Mouse (Mus musculus) midbrain, embryonic 15.5 days (tissue): Measurements from ENCODE around the gene Tfpt. TPM values are rescaled to one million over a fixed set of nuclear protein-coding genes. Genes with fewer than 3 reads are reported as not detected.

Experiments
- ATAC-seq: fragments of 200-750 bp; cut with Nextera tagmentation; replicated peaks from 2 replicates; pipeline ENCODE4 v1.8.0; 2017; ENCODE audit warnings: moderate TSS enrichment
- H3K27ac ChIP-seq: fragments of 300-500 bp; sonication (generic); 2 replicates; pipeline ENCODE4 v1.5.1; 2015; ENCODE audit warnings: mild to moderate bottlenecking, inconsistent platforms
- H3K27me3 ChIP-seq: fragments of 300-500 bp; sonication (generic); replicated peaks from 2 replicates; pipeline ENCODE4 v1.6.1; 2015; ENCODE audit warnings: inconsistent platforms
- H3K36me3 ChIP-seq: fragments of 300-500 bp; sonication (generic); replicated peaks from 2 replicates; pipeline ENCODE4 v1.6.1; 2015; ENCODE audit warnings: inconsistent platforms
- H3K4me1 ChIP-seq: fragments of 300-500 bp; sonication (generic); 2 replicates; pipeline ENCODE4 v1.6.1; 2015; ENCODE audit warnings: inconsistent platforms
- H3K4me2 ChIP-seq: fragments of 300-500 bp; sonication (generic); 2 replicates; pipeline ENCODE4 v1.6.1; 2015; ENCODE audit warnings: inconsistent platforms, mild to moderate bottlenecking, moderate library complexity
- H3K4me3 ChIP-seq: fragments of 300-500 bp; sonication (generic); 2 replicates; pipeline ENCODE4 v1.5.1; 2015; ENCODE audit warnings: mild to moderate bottlenecking, inconsistent platforms
- H3K9ac ChIP-seq: fragments of 300-500 bp; sonication (generic); 2 replicates; pipeline ENCODE4 v1.6.1; 2015; ENCODE audit warnings: mild to moderate bottlenecking, inconsistent platforms
- H3K9me3 ChIP-seq: fragments of 300-500 bp; sonication (generic); 2 replicates; pipeline ENCODE4 v1.6.1; 2016; ENCODE audit warnings: inconsistent platforms
- WGBS: fragments of 180-500 bp; shearing (Covaris S2); methylation state at CpG from one replicate; pipeline ENCODE4 v1.1.7; 2015; ENCODE audit warnings: mixed read lengths; 5-methylcytosine and 5-hydroxymethylcytosine counted together
- polyA plus RNA-seq: library from polyadenylated mRNA; unstranded; fragments of >200 nt; fragmentation: Nextera tagmentation; extraction: Ambion mirVana; gene quantifications from 2 replicates; pipeline ENCODE4 v1.2.1, GENCODE M21; 2015

The Tfpt gene
- 38.2 and 40.7 TPM in 2 replicates for polyA plus RNA-seq

- H3K27ac ChIP-seq: peak within 1 kb of the TSS; percentile 84
- H3K36me3 ChIP-seq: peaks cover 5% of the 10 kb centered on the region
- peak; percentile 91 for ATAC-seq
- no peaks in the 10 kb centered on the region for H3K27me3 ChIP-seq
- peaks cover 27% of the 10 kb centered on the region for H3K4me1 ChIP-seq
- 1% methylated on average over 47 of the region's 47 CpGs for WGBS
- no peaks in the 10 kb centered on the region for H3K9me3 ChIP-seq
- H3K4me2 ChIP-seq: peak within 1 kb of the TSS; percentile 98
- H3K4me3 ChIP-seq: peak within 1 kb of the TSS; percentile 68
- H3K9ac ChIP-seq: peak within 1 kb of the TSS; percentile 73
Observed at GRCm38 (mm10) chr7:3629543-3630477, at the start of gene Tfpt, which contains the start of gene Prpf31. Tfpt (minus strand) TSS chr7:3629929. Prpf31 (plus strand) TSS chr7:3629985.

DNA sequence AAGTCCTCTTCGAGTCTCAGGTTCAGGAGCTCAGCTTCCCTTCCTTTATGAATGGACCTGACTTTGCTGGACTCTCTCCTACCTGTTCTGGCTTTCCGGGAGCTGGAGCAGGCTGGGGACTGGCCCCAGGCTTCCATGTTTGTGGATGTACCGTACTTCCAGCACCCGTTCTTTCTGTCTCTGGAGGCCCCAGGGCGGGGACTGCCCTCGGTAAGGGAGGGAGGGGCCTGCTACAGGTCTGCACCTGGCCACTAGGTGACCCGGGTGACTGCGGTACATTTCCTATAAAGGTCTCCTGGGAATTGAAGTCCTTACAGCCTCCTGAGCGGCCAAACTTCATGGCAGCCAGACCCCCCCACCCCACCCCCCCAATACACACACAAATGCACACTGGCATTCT is 47.6 kb upstream of the Tfpt start, which contains the start of gene Tmc4:
Gene Tmc4 (minus strand): TSS at position 212 of the 400 bp plus-strand sequence.
- WGBS: 54% methylated on average over 9 of the region's 9 CpGs

DNA sequence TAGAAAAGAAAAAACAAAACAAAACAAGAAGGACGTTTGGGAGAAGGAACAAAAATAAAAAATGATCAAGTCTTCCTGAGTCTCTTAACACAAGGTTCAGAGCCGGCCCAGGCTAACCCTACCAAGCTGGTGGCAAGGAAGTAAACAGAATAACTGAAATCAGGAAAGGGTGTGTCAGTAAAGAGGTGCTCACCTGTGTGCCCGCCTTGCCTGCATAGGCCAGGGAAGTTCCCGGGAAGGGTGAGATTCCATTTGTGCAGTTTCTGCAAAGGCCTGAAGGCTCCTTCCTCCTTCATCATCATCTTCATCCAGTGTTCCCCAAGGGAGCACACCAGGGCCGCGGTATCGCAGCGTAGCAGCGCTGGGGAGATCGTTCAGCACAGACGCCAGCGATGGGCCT is 46.6 kb upstream of the Tfpt start:
- 90% methylated on average over 12 of the region's 12 CpGs for WGBS
- ATAC-seq: no peak
- H3K4me3 ChIP-seq: no peak overlapping the region
- H3K27me3 ChIP-seq: no peaks in the 10 kb centered on the region
- no peaks in the 10 kb centered on the region for H3K4me1 ChIP-seq
- H3K9me3 ChIP-seq: no peaks in the 10 kb centered on the region
- peaks cover 11% of the 10 kb centered on the region; the same call in 1 of the 2 replicates for H3K36me3 ChIP-seq
- no peak overlapping the region for H3K9ac ChIP-seq
- H3K27ac ChIP-seq: no peak overlapping the region
- H3K4me2 ChIP-seq: no peak overlapping the region

More for the DNA sequence above, 47.6 kb upstream of the Tfpt start, which contains the start of gene Tmc4:
- no peaks in the 10 kb centered on the region for H3K27me3 ChIP-seq
- no peak within 1 kb of the TSS for H3K4me3 ChIP-seq
- H3K4me1 ChIP-seq: no peaks in the 10 kb centered on the region
- no peak within 1 kb of the TSS for H3K4me2 ChIP-seq
- peaks cover 11% of the 10 kb centered on the region; the same call in 1 of the 2 replicates for H3K36me3 ChIP-seq
- H3K9me3 ChIP-seq: no peaks in the 10 kb centered on the region
- H3K9ac ChIP-seq: no peak within 1 kb of the TSS
- no peak for ATAC-seq
- H3K27ac ChIP-seq: no peak within 1 kb of the TSS

GRCm38 (mm10) chr7:3675228-3675548 is 45.5 kb upstream of the Tfpt start:
- Histone ChIP-seq H3K36me3 (peaks cover 11% of the 10 kb centered on the region; the same call in 1 of the 2 replicates), H3K4me3 (no peak overlapping the region), H3K27ac (no peak overlapping the region), H3K27me3 (no peaks in the 10 kb centered on the region), H3K4me2 (no peak overlapping the region), H3K9me3 (no peaks in the 10 kb centered on the region), H3K9ac (no peak overlapping the region), H3K4me1 (no peaks in the 10 kb centered on the region)
- ATAC-seq: peak; percentile 47
- 82% methylated on average over 3 of the region's 3 CpGs for WGBS

DNA sequence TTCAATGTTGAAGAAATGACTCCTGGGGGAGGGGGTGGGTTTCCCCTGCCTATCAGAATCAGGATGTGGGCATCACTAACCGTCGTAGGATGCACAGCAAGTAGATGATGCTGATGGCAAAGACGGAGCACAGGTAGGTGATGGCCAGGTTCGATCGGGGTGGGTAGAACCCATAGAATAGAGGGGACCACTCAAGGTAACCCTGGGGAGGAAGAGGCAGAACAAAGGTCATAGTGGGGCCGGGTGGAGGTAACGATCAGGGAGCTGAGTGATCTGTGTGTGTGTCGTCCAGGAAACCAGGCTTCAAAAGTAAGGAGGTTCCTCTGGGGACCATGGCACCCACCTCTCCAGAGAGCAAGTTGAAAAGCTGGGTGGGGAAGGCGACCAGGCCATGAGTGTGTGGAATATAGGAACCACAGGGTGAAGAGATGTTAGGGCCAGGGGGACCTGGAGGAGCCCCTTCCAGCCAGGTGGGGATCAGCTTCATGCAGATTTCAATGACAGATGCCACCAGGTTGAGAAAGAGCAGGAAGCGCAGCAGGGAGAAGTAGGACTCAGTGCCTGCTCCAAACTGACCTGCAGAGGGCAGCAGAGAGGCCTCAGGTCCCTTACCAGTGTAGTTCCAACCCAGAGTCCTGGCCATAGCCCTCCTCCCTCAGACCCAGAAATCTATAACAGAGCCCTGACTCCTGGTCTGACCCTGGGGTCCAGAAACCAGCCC is 44.9 kb upstream of the Tfpt start:
- WGBS: 71% methylated on average over 10 of the region's 10 CpGs
- Histone ChIP-seq H3K9me3 (no peaks in the 10 kb centered on the region), H3K27ac (no peak overlapping the region), H3K4me3 (no peak overlapping the region), H3K27me3 (no peaks in the 10 kb centered on the region), H3K4me2 (no peak overlapping the region), H3K4me1 (no peaks in the 10 kb centered on the region), H3K36me3 (peaks cover 11% of the 10 kb centered on the region; the same call in 1 of the 2 replicates), H3K9ac (no peak overlapping the region)
- peak; percentile 88 for ATAC-seq

- Histone ChIP-seq H3K9me3 (no peaks in the 10 kb centered on the region), H3K36me3 (peaks cover 9% of the 10 kb centered on the region; the same call in 1 of the 2 replicates), H3K4me3 (no peak overlapping the region), H3K4me2 (no peak overlapping the region), H3K4me1 (peaks cover 22% of the 10 kb centered on the region), H3K9ac (no peak overlapping the region), H3K27ac (no peak overlapping the region), H3K27me3 (no peaks in the 10 kb centered on the region)
- ATAC-seq: no peak
- 25% methylated on average over 14 of the region's 14 CpGs for WGBS
Observed at GRCm38 (mm10) chr7:3666921-3667391, 37.2 kb upstream of the Tfpt start.

DNA sequence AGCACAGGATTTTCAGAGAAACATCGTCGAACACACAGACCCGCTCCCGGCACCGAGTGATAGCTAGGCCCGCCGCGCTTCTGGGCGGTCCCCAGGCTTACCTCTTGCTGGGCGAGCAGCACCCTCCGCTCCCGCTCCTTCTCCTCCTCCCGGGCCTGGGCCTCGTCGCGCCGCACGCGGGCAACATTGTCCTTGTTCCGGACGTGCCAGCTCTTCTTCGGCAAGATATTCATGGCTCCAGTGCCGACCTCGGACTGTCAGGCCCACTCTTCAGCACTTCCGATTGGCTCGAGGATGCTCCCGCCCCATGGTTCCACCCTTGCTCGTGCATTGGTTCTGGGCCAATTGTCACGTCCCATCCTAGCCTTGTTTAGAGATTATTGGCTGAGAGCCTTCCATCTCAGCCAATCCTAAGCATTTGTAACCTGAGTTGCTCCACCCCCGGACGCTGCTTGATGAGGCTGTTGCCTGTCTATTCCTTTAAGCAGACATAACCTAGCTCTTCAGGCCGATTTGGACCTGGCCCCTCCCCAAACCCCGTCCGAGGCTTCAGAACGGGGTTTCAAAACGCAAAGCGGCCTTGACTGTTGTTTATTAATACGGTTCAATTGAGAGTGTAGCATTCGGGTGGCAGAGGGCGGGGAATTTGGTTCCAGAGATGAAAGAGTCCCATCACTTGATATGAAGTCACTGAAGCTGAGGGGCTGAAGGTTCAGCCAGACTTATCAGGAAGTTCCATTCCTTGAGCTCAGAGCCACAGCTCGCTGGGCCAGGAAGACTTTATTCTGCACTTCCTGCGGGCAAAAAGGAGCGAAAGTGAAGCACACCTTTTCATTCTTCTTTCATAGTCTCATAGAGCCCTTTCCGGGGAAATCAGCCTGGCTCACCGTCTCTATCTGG is 35.7 kb upstream of the Tfpt start, which contains the start of gene Leng1:
Gene Leng1 (minus strand): TSS at position 626 of the 900 bp plus-strand sequence.
- WGBS: 4% methylated on average over 45 of the region's 45 CpGs
- Histone ChIP-seq H3K36me3 (peaks cover 21% of the 10 kb centered on the region; the same call in 1 of the 2 replicates), H3K27ac (peak within 1 kb of the TSS; percentile 80), H3K4me2 (peak within 1 kb of the TSS; percentile 67), H3K9me3 (no peaks in the 10 kb centered on the region), H3K27me3 (no peaks in the 10 kb centered on the region), H3K4me3 (peak within 1 kb of the TSS; percentile 75), H3K4me1 (peaks cover 22% of the 10 kb centered on the region), H3K9ac (peak within 1 kb of the TSS; percentile 62)
- ATAC-seq: peak; percentile 99

- peak overlapping the region; percentile 75 for H3K4me3 ChIP-seq
- no peaks in the 10 kb centered on the region for H3K9me3 ChIP-seq
- H3K9ac ChIP-seq: peak overlapping the region; percentile 62
- H3K36me3 ChIP-seq: peaks cover 29% of the 10 kb centered on the region
- H3K4me1 ChIP-seq: peaks cover 22% of the 10 kb centered on the region
- peak overlapping the region; percentile 67 for H3K4me2 ChIP-seq
- peak; percentile 28 for ATAC-seq
- peak overlapping the region; percentile 79 for H3K27ac ChIP-seq
- 30% methylated on average over 15 of the region's 15 CpGs for WGBS
- no peaks in the 10 kb centered on the region for H3K27me3 ChIP-seq
Observed at GRCm38 (mm10) chr7:3664524-3665214, 34.9 kb upstream of the Tfpt start.

DNA sequence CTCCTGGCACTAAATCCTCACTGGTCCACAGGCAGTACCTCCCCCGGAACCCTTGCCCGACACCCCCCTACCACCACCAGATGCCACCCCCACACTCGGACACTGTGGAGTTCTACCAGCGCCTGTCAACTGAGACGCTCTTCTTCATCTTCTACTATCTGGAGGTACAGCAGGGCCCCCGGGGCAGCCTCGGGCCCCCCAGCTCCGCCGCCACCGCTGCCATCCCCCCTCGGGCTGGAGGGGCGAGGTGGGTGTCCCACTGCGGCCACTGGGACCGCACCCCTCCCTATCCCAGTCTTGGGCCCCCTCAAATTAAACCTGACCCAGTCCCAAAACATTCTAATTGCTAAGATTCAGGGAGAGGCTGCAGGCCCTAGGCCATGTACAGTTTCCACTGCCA is 28.8 kb upstream of the Tfpt start:
- no peak for ATAC-seq
- peaks cover 89% of the 10 kb centered on the region for H3K36me3 ChIP-seq
- H3K9ac ChIP-seq: no peak overlapping the region
- WGBS: 95% methylated on average over 14 of the region's 14 CpGs
- no peaks in the 10 kb centered on the region for H3K27me3 ChIP-seq
- H3K9me3 ChIP-seq: no peaks in the 10 kb centered on the region
- H3K4me3 ChIP-seq: no peak overlapping the region
- no peak overlapping the region for H3K27ac ChIP-seq
- H3K4me1 ChIP-seq: peaks cover 3% of the 10 kb centered on the region
- no peak overlapping the region for H3K4me2 ChIP-seq

GRCm38 (mm10) chr7:3656966-3657365 is 27.2 kb upstream of the Tfpt start:
- no peak for ATAC-seq
- Histone ChIP-seq H3K4me2 (no peak overlapping the region), H3K4me1 (no peaks in the 10 kb centered on the region), H3K9me3 (no peaks in the 10 kb centered on the region), H3K27me3 (no peaks in the 10 kb centered on the region), H3K27ac (no peak overlapping the region), H3K9ac (no peak overlapping the region), H3K4me3 (no peak overlapping the region), H3K36me3 (peaks cover 94% of the 10 kb centered on the region)
- WGBS: 91% methylated on average over 4 of the region's 4 CpGs

DNA sequence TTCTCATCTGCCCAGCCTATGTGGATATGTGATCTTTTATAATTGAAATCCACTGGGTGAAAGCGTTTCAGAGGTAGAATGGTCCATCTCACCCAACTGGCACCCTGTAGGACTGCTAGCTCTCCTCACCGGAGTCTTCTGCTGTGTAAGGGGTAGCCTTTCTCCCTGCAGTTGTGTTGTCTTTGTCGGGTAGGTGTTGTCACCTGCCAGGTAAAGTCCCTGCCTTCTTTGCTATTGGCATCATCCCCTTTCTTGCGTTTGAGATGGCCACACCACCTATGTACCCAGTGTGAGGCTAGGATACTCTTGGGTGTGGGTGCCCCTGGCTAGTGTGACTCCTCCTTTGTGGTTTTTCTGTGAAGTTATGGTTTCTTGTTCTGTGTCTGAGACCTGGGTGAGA is 16.9 kb upstream of the Tfpt start:
- H3K27ac ChIP-seq: no peak overlapping the region
- no peak for ATAC-seq
- peaks cover 40% of the 10 kb centered on the region for H3K4me1 ChIP-seq
- peak overlapping the region; percentile 92 for H3K4me3 ChIP-seq
- no peaks in the 10 kb centered on the region for H3K9me3 ChIP-seq
- H3K36me3 ChIP-seq: peaks cover 9% of the 10 kb centered on the region
- no peaks in the 10 kb centered on the region for H3K27me3 ChIP-seq
- peak overlapping the region; percentile 96 for H3K9ac ChIP-seq
- 66% methylated on average over 4 of the region's 4 CpGs for WGBS
- peak overlapping the region; percentile 70 for H3K4me2 ChIP-seq
